Mouse (Mus musculus): ENCODE data around the gene Gm10337.

Gm10337 gene

GRCm38 (mm10) chr15:102516728-102517404 lies 13.3 kb downstream of the Gm10337 start, which contains the start of gene Map3k12:
Map3k12 (minus strand) TSS chr15:102517064.
- peak; percentile 38 for DNase-seq (ENCODE audit: low read depth)

- DNase-seq (ENCODE audit: low read depth): no peak
These were observed 14.1 kb downstream of the Gm10337 start for GRCm38 (mm10) chr15:102517631-102517975.

- DNase-seq (ENCODE audit: low read depth): peak; percentile 99
These were observed 14.7 kb downstream of the Gm10337 start, which contains the start of gene Tarbp2 for GRCm38 (mm10) chr15:102517976-102518858. Tarbp2 (plus strand) TSS chr15:102518192.

- DNase-seq (ENCODE audit: low read depth): no peak
These were observed 15.3 kb downstream of the Gm10337 start for GRCm38 (mm10) chr15:102518859-102519201.

- DNase-seq (ENCODE audit: low read depth): no peak
These were observed 16.0 kb downstream of the Gm10337 start for GRCm38 (mm10) chr15:102519211-102520141.

GRCm38 (mm10) chr15:102520416-102520815 lies 16.9 kb downstream of the Gm10337 start:
- peak; percentile 73 for DNase-seq (ENCODE audit: low read depth)

- no peak for DNase-seq (ENCODE audit: low read depth)
These were observed 18.0 kb downstream of the Gm10337 start for GRCm38 (mm10) chr15:102521480-102521879.

GRCm38 (mm10) chr15:102524892-102525485 lies 21.5 kb downstream of the Gm10337 start, which contains the start of gene Npff:
Npff (minus strand) TSS chr15:102524942.
- peak; percentile 70 for DNase-seq (ENCODE audit: low read depth)

GRCm38 (mm10) chr15:102526111-102527002 lies 22.8 kb downstream of the Gm10337 start:
- no peak for DNase-seq (ENCODE audit: low read depth)

GRCm38 (mm10) chr15:102527936-102528335 lies 24.4 kb downstream of the Gm10337 start:
- no peak for DNase-seq (ENCODE audit: low read depth)

- DNase-seq (ENCODE audit: low read depth): no peak
These were observed 24.9 kb downstream of the Gm10337 start for GRCm38 (mm10) chr15:102528396-102528795.

- no peak for DNase-seq (ENCODE audit: low read depth)
These were observed 27.0 kb downstream of the Gm10337 start for GRCm38 (mm10) chr15:102530566-102530965.

- DNase-seq (ENCODE audit: low read depth): no peak
These were observed 28.1 kb downstream of the Gm10337 start for GRCm38 (mm10) chr15:102531586-102531985.

GRCm38 (mm10) chr15:102532106-102532900 lies 28.8 kb downstream of the Gm10337 start:
- DNase-seq (ENCODE audit: low read depth): no peak

- DNase-seq (ENCODE audit: low read depth): no peak
These were observed 30.4 kb downstream of the Gm10337 start for GRCm38 (mm10) chr15:102533926-102534325.

- DNase-seq (ENCODE audit: low read depth): no peak
These were observed 41.3 kb downstream of the Gm10337 start for GRCm38 (mm10) chr15:102544801-102545200.

GRCm38 (mm10) chr15:102546246-102546645 lies 42.7 kb downstream of the Gm10337 start:
- no peak for DNase-seq (ENCODE audit: low read depth)

GRCm38 (mm10) chr15:102546677-102547427 lies 43.3 kb downstream of the Gm10337 start:
- DNase-seq (ENCODE audit: low read depth): no peak

- DNase-seq (ENCODE audit: low read depth): no peak
These were observed 44.0 kb downstream of the Gm10337 start for GRCm38 (mm10) chr15:102547478-102547877.
